Mouse (Mus musculus): ENCODE results near the gene U2af2.

DNA sequence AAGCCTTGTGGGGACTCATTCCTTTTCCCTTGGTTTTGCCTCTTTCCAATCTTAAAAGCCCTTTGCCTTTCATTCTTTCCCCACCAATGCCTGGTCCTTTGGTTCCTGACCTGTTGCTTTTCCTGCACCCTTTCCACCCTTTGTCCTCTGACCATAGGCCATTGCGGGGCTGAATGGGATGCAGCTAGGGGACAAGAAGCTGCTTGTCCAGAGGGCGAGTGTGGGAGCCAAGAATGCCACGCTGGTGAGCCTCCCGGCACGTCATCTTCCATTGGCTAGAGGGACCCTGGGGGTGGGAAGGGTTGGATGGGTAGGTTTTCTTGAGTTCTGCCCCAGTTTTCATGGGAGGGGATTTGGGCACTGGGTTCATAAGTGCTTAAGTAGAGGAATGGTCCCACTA is 13.0 kb downstream of the U2af2 start:
- TF ChIP-seq TAL1 (conservative IDR thresholded peaks at IDR 0.05; ENCODE audit: low read depth, low read length) = no peak
- no peak for TF ChIP-seq GATA1 (IDR thresholded peaks at IDR 0.05; ENCODE audit: borderline replicate concordance, low read length)

All from G1E (cell line).